Mouse (Mus musculus) liver, embryonic 14.5 days (tissue): ENCODE measurements around the gene Washc1. TPM values are rescaled to one million over a fixed set of nuclear protein-coding genes. Genes with fewer than 3 reads are reported as not detected.

Experiments
- ATAC-seq: fragments of 200-750 bp; cut with Nextera tagmentation; 2 replicates; pipeline ENCODE4 v1.8.0; 2017; ENCODE audit warnings: moderate number of reproducible peaks, mild to moderate bottlenecking, moderate library complexity; ENCODE audit not compliant: insufficient read depth
- DNase-seq, 3 experiments: peaks; one replicate each; pipeline ENCODE4 v3.0.0-alpha.2; 2012 to 2013; ENCODE audit warnings: low read depth in 3 of 3, low spot score in 3 of 3
- H3K27ac ChIP-seq: fragments of 300-500 bp; sonication (generic); 2 replicates; pipeline ENCODE4 v1.5.1; 2014; ENCODE audit warnings: moderate library complexity, mild to moderate bottlenecking, control low read depth, inconsistent platforms
- H3K27me3 ChIP-seq: fragments of 300-500 bp; sonication (generic); 2 replicates; pipeline ENCODE4 v1.6.1; 2014; ENCODE audit warnings: mild to moderate bottlenecking, low read length, moderate library complexity; ENCODE audit not compliant: control insufficient read depth, insufficient read depth
- H3K36me3 ChIP-seq: fragments of 300-500 bp; sonication (generic); replicated peaks from 2 replicates; pipeline ENCODE4 v1.6.1; 2014; ENCODE audit warnings: low read depth; ENCODE audit not compliant: control insufficient read depth, insufficient read depth
- H3K4me1 ChIP-seq, 2 experiments: fragments of 200-500 bp in 1 of 2; fragments of 300-500 bp in 1 of 2; sonication (generic) in 1 of 2; replicated peaks; 2 replicates each; pipeline ENCODE4 v1.6.1; 2012 to 2014; ENCODE audit warnings: antibody characterized with exemption in 1 of 2, inconsistent platforms in 1 of 2, low read length in 1 of 2; ENCODE audit not compliant: control insufficient read depth in 2 of 2, insufficient read depth in 2 of 2
- H3K4me2 ChIP-seq: fragments of 300-500 bp; sonication (generic); 2 replicates; pipeline ENCODE4 v1.6.1; 2014; ENCODE audit warnings: low read depth, mild to moderate bottlenecking, control low read depth, moderate library complexity
- H3K4me3 ChIP-seq, 2 experiments: fragments of 200-500 bp in 1 of 2; fragments of 300-500 bp in 1 of 2; sonication (generic) in 1 of 2; 2 replicates each; pipeline ENCODE4 v1.5.1; 2012 to 2014; ENCODE audit warnings: low read depth in 2 of 2, low read length in 2 of 2, mild to moderate bottlenecking in 2 of 2, control low read depth in 1 of 2, inconsistent platforms in 1 of 2, moderate library complexity in 1 of 2; ENCODE audit not compliant: insufficient read depth in 1 of 2
- H3K9ac ChIP-seq: fragments of 300-500 bp; sonication (generic); replicated peaks from 2 replicates; pipeline ENCODE4 v1.6.1; 2014; ENCODE audit warnings: mild to moderate bottlenecking, control low read depth, moderate library complexity
- H3K9me3 ChIP-seq: fragments of 300-500 bp; sonication (generic); 2 replicates; pipeline ENCODE4 v1.6.1; 2016; ENCODE audit warnings: low read length, mixed read lengths; ENCODE audit not compliant: control insufficient read depth
- CTCF ChIP-seq: IDR thresholded peaks from 2 replicates; pipeline ENCODE4 v1.5.1; 2016; ENCODE audit warnings: antibody characterized with exemption, low read depth, control low read depth
- EP300 ChIP-seq: IDR thresholded peaks from 2 replicates; pipeline ENCODE4 v1.6.1; 2016; ENCODE audit warnings: antibody characterized with exemption, low read depth
- whole genome bisulfite sequencing: fragments of 180-500 bp; shearing (Covaris S2); extraction: QIAGEN DNeasy Blood & Tissue Kit; methylation state at CpG from one replicate; pipeline ENCODE4 v1.1.7; 2014; ENCODE audit not compliant: insufficient replicate concordance; 5-methylcytosine and 5-hydroxymethylcytosine counted together
- polyA plus RNA-seq, 2 experiments: library from polyadenylated mRNA; depleted of rRNA in 1 of 2; stranded (reverse) in 1 of 2; unstranded in 1 of 2; fragments of >200 nt; fragmentation: Nextera tagmentation in 1 of 2; extraction: Ambion mirVana in 1 of 2; gene quantifications; 2 replicates each; pipeline versions ENCODE4 v1.2.1 to v1.2.3; 2012 to 2014

The Washc1 gene
- polyA plus RNA-seq, 2 experiments: 12.0 to 12.9 TPM

GRCm38 (mm10) chr17:66090251-66090650, 21.1 kb upstream of the Washc1 start:
- H3K9ac ChIP-seq: no peak overlapping the region
- H3K4me3 ChIP-seq: no peak overlapping the region
- H3K27me3 ChIP-seq: no peaks in the 10 kb centered on the region
- no peak for TF ChIP-seq EP300
- ATAC-seq (no peak), DNase-seq (no peak)
- no peaks in the 10 kb centered on the region for H3K9me3 ChIP-seq
- no peak overlapping the region for H3K27ac ChIP-seq
- peaks cover 26% of the 10 kb centered on the region for H3K36me3 ChIP-seq
- H3K4me2 ChIP-seq: no peak overlapping the region
- no peaks in the 10 kb centered on the region for H3K4me1 ChIP-seq

DNA sequence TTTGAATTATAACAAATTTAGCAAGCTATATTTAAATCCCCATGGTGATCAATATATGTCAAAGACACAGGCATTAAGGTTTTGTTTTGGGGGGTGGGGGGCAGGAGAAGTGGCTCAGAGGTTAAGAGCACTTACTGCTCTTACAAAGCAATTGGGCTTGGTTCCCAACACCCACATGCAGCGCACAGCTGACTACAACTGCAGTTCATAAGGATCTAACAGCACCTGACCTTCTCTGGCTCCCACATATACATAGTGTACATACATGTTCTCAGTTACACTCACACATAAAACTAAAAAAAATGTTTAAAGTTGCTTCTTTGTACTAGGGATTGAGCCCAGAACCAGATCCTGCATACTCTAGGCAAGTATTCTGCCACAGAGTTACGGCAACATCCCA, 20.0 kb upstream of the Washc1 start:
- no peaks in the 10 kb centered on the region for H3K27me3 ChIP-seq
- no peak overlapping the region for H3K4me2 ChIP-seq
- ATAC-seq (no peak), DNase-seq (no peak)
- WGBS: 87% methylated on average over 2 of the region's 2 CpGs
- no peak overlapping the region for H3K9ac ChIP-seq
- no peak overlapping the region for H3K27ac ChIP-seq
- peaks cover 15% of the 10 kb centered on the region for H3K36me3 ChIP-seq
- no peak for TF ChIP-seq CTCF
- no peak for TF ChIP-seq EP300
- no peaks in the 10 kb centered on the region for H3K9me3 ChIP-seq
- H3K4me3 ChIP-seq: no peak overlapping the region
- H3K4me1 ChIP-seq: no peaks in the 10 kb centered on the region

- H3K36me3 ChIP-seq: peaks cover 12% of the 10 kb centered on the region
- no peak overlapping the region for H3K4me3 ChIP-seq
- TF ChIP-seq EP300 (no peak), CTCF (no peak)
- no peak overlapping the region for H3K27ac ChIP-seq
- DNase-seq (no peak), ATAC-seq (no peak)
- 85% methylated on average over 2 of the region's 2 CpGs for WGBS
- H3K4me1 ChIP-seq: 0 out of 4 replicates have a peak, but pooled peaks cover 0 to 2% of the 10 kb centered on the region in 2 experiments
- H3K4me2 ChIP-seq: no peak overlapping the region
- H3K9me3 ChIP-seq: no peaks in the 10 kb centered on the region
- H3K27me3 ChIP-seq: no peaks in the 10 kb centered on the region
- H3K9ac ChIP-seq: no peak overlapping the region
Observed at GRCm38 (mm10) chr17:66092065-66092464, 19.3 kb upstream of the Washc1 start.

GRCm38 (mm10) chr17:66092664-66093063, 18.7 kb upstream of the Washc1 start:
- H3K9ac ChIP-seq: no peak overlapping the region
- ATAC-seq: no peak
- DNase-seq: no peak
- 0 out of 4 replicates have a peak, but pooled peaks cover 0 to 2% of the 10 kb centered on the region in 2 experiments for H3K4me1 ChIP-seq
- H3K4me2 ChIP-seq: no peak overlapping the region
- peaks cover 9% of the 10 kb centered on the region for H3K36me3 ChIP-seq
- H3K27ac ChIP-seq: no peak overlapping the region
- TF ChIP-seq EP300 (no peak), CTCF (no peak)
- no peaks in the 10 kb centered on the region for H3K9me3 ChIP-seq
- H3K27me3 ChIP-seq: no peaks in the 10 kb centered on the region
- WGBS: 72% methylated on average over 3 of the region's 3 CpGs
- no peak overlapping the region for H3K4me3 ChIP-seq

DNA sequence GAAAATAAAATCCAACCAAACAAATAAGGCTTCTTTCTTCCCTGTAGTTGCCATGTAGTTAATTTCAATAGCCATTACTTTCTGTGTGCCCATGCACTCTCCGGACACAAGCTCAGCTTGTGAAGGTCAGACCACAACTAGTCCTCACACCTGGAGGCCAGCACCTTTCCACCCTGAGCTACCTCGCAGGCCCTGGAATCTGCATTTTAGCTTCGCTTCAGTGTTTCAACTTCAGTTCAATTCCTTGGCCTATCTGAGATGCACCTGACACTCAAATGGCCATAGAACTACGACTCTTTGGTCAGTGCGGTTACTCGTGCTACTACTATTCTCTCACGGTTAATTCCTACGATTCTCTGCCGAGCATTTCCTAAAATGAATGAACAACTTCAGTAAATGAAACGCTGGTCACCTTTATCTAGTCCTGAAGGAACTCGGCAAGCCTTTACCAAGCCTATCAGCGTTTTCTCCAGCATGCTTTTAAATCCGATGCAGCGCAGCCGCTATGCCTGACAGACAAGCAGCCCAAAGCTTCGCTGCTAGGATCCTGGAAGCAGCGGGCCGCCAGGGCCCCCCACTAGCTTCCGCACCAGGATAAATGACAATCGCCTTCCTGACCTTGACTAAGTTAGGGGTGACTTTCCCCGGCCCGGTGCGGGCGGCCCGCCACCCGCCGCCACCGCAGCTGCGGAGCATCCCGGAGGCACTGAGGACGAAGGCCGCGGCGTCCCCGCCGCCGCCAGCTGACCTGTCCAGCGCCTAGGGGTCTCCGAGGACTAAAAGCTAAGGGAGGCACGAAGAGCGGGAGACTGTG, 10.6 kb upstream of the Washc1 start:
- H3K27me3 ChIP-seq: no peaks in the 10 kb centered on the region
- peak overlapping the region; percentile 87 for H3K27ac ChIP-seq
- no peaks in the 10 kb centered on the region; the same call in 1 of the 2 replicates for H3K36me3 ChIP-seq
- DNase-seq: peak in 1 of 3 experiments; percentile 37
- ATAC-seq: peak; percentile 38
- peaks cover 5 to 11% of the 10 kb centered on the region in 2 experiments for H3K4me1 ChIP-seq
- no peaks in the 10 kb centered on the region for H3K9me3 ChIP-seq
- WGBS: 2% methylated on average over 36 of the region's 41 CpGs
- H3K4me3 ChIP-seq: peak overlapping the region; percentile 85 to 99
- peak overlapping the region; percentile 99 for H3K9ac ChIP-seq
- no peak for TF ChIP-seq EP300
- no peak for TF ChIP-seq CTCF
- peak overlapping the region; percentile 73 for H3K4me2 ChIP-seq
